Mouse (Mus musculus) myocyte (in vitro differentiated cells): ENCODE results near the gene Olfr624.

Experiments used
- CEBPB ChIP-seq: IDR thresholded peaks from 2 replicates; pipeline ENCODE4 v1.6.1; 2011; ENCODE audit warnings: mild to moderate bottlenecking, moderate library complexity; ENCODE audit not compliant: poor library complexity, insufficient read depth, severe bottlenecking
- E2F4 ChIP-seq: IDR thresholded peaks from one replicate; pipeline ENCODE4 v1.6.1; 2011; ENCODE audit warnings: mild to moderate bottlenecking, control low read depth, moderate library complexity; ENCODE audit not compliant: insufficient read depth
- MAX ChIP-seq: IDR thresholded peaks from one replicate; pipeline ENCODE4 v1.6.1; 2011; ENCODE audit warnings: low read depth, mild to moderate bottlenecking, control low read depth
- MYOD1 ChIP-seq, 3 experiments: IDR thresholded peaks; one replicate each; pipeline ENCODE4 v1.6.1; 2011; ENCODE audit warnings: control low read depth in 2 of 3, low read depth in 2 of 3, mild to moderate bottlenecking in 2 of 3, moderate library complexity in 1 of 3; ENCODE audit not compliant: insufficient read length in 2 of 3, control insufficient read depth in 1 of 3
- POLR2A ChIP-seq: IDR thresholded peaks from one replicate; pipeline ENCODE4 v1.6.1; 2011; ENCODE audit warnings: low read depth, mild to moderate bottlenecking, control low read depth, moderate library complexity; ENCODE audit not compliant: insufficient read length
- POLR2AphosphoS2 ChIP-seq: IDR thresholded peaks from one replicate; pipeline ENCODE4 v1.6.1; 2011; ENCODE audit warnings: low read depth, control low read depth; ENCODE audit not compliant: insufficient read length
- REST ChIP-seq: IDR thresholded peaks from one replicate; pipeline ENCODE4 v1.6.1; 2011; ENCODE audit warnings: mild to moderate bottlenecking, control low read depth, moderate library complexity; ENCODE audit not compliant: insufficient read depth, insufficient read length
- TCF12 ChIP-seq: IDR thresholded peaks from one replicate; pipeline ENCODE4 v1.6.1; 2011; ENCODE audit warnings: mild to moderate bottlenecking, control low read depth; ENCODE audit not compliant: poor library complexity, insufficient read depth, severe bottlenecking
- TCF3 ChIP-seq: IDR thresholded peaks from one replicate; pipeline ENCODE4 v1.6.1; 2011; ENCODE audit warnings: low read depth, control low read depth; ENCODE audit not compliant: insufficient read length
- USF1 ChIP-seq: IDR thresholded peaks from one replicate; pipeline ENCODE4 v1.6.1; 2011; ENCODE audit warnings: low read depth, mild to moderate bottlenecking, control low read depth, moderate library complexity

- TF ChIP-seq POLR2A = no peak
- no peak for TF ChIP-seq POLR2AphosphoS2
- no peak for TF ChIP-seq REST
- no peak for TF ChIP-seq CEBPB
- no peak for TF ChIP-seq MAX
- TF ChIP-seq E2F4 = no peak
- no peak for TF ChIP-seq USF1
- TF ChIP-seq MYOD1 (IDR thresholded peaks at IDR 0.05; ENCODE audit: control insufficient read depth in 1 of 3, insufficient read length in 2 of 3, low read depth in 2 of 3) = no peak
- no peak for TF ChIP-seq TCF3
- TF ChIP-seq TCF12 = no peak
These were observed 7.4 kb downstream of the Olfr624 start, which contains the start of gene Olfr623 for GRCm38 (mm10) chr7:103663598-103663997.
